Mouse (Mus musculus): Measurements from ENCODE around the gene Mdh1. TPM values are rescaled to one million over a fixed set of nuclear protein-coding genes. Genes with fewer than 3 reads are reported as not detected.

Gene Mdh1
- 1,349 and 1,378 TPM in 2 replicates for polyA plus RNA-seq (2012; rRNA removed)

DNA sequence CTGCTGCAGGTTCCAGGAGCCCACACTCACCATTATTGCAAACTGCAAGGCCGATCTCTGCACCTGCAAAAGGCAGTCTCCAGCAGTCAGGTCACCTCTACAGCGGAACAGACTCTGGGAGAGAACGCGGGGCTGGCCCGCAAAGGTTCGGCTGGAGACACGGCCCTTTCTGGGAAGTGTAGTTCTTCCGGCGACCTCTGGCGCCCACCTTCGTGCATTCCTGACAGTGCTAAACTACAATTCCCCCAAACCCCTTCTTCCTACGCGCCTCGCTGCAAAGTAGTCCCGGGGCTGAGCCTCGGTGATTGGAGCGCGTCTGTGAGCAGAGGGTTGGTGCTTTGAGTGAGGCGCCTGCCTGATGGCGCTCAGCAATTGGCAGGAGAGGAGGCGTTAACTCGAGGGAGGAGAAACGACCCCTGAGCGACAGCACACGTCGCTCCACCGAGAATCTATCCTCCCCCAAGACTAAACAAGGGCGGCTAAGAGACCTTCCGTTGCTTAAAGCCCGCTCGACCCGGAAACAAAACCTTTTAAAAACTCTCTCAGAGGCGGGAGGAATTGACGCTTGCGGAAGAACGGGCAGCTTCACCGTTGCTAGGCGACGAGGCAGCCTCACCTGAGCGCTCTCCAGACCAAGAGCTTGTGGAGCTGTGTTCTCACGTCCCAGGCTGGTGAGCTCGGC is at the start of gene Mdh1, which contains the start of gene Wdpcp:
Mdh1 (minus strand) TSS at position 668 of the 682 bp plus-strand sequence.
Wdpcp (plus strand) TSS at position 536 of the 682 bp plus-strand sequence.
- Histone ChIP-seq H3K27me3 (ENCODE audit: control insufficient read depth, insufficient read depth, low read length) (no peaks in the 10 kb centered on the region), H3K4me1 (ENCODE audit: control insufficient read depth, insufficient read depth, low read length) (peaks cover 1% of the 10 kb centered on the region; the same call in 1 of the 2 replicates), H3K4me3 (replicated peaks; ENCODE audit: insufficient read depth, low read depth, low read length) (peak within 1 kb of the TSS; percentile 88), H3K27ac (ENCODE audit: insufficient read depth, low read length) (peak within 1 kb of the TSS; percentile 82)
- DNase-seq: peak; percentile 97 to 99
- under 1% methylated on average over 42 of the region's 42 CpGs for WGBS
- no peak for TF ChIP-seq CTCF (IDR thresholded peaks at IDR 0.05; ENCODE audit: borderline replicate concordance, insufficient read depth, low read depth, low read length)
- TF ChIP-seq POLR2A (IDR thresholded peaks at IDR 0.05; ENCODE audit: borderline replicate concordance, insufficient read depth, low read length): peak; percentile 90; the same call in 1 of the 2 replicates

DNA sequence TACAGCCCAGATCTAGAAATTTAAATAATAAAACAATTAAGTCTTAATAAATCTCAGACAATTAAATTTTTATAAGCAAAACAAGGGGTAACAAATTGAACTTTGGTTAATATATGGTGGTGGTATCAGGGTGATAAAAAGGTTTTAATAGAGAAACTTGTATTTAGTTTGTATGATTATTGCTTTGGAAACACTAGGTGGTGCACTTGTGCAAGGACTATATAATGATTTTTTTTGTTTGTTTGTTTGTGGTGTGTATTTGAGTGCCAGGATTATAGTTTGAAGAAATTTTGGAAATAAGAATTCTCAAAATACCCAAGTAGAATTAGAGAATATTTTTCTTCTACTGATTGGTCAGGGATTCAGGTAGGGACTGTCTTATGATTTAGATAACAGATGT is 43.7 kb upstream of the Mdh1 start:
- H3K4me1 ChIP-seq (ENCODE audit: control insufficient read depth, insufficient read depth, low read length): no peaks in the 10 kb centered on the region
- no peaks in the 10 kb centered on the region for H3K27me3 ChIP-seq (ENCODE audit: control insufficient read depth, insufficient read depth, low read length)
- H3K27ac ChIP-seq (ENCODE audit: insufficient read depth, low read length): no peak overlapping the region
- DNase-seq: no peak
- no peak for TF ChIP-seq POLR2A (IDR thresholded peaks at IDR 0.05; ENCODE audit: borderline replicate concordance, insufficient read depth, low read length)
- no peak for TF ChIP-seq CTCF (IDR thresholded peaks at IDR 0.05; ENCODE audit: borderline replicate concordance, insufficient read depth, low read depth, low read length)
- H3K4me3 ChIP-seq (replicated peaks; ENCODE audit: insufficient read depth, low read depth, low read length): no peak overlapping the region

GRCm38 (mm10) chr11:21602497-21602896 is 30.3 kb upstream of the Mdh1 start:
- no peak overlapping the region for H3K4me3 ChIP-seq (replicated peaks; ENCODE audit: insufficient read depth, low read depth, low read length)
- H3K27ac ChIP-seq (ENCODE audit: insufficient read depth, low read length): no peak overlapping the region
- 60% methylated on average over 5 of the region's 5 CpGs for WGBS
- TF ChIP-seq POLR2A (IDR thresholded peaks at IDR 0.05; ENCODE audit: borderline replicate concordance, insufficient read depth, low read length) (no peak), CTCF (IDR thresholded peaks at IDR 0.05; ENCODE audit: borderline replicate concordance, insufficient read depth, low read depth, low read length) (no peak)
- no peaks in the 10 kb centered on the region for H3K4me1 ChIP-seq (ENCODE audit: control insufficient read depth, insufficient read depth, low read length)
- no peak for DNase-seq
- no peaks in the 10 kb centered on the region for H3K27me3 ChIP-seq (ENCODE audit: control insufficient read depth, insufficient read depth, low read length)

- WGBS: 52% methylated on average over 1 of the region's 1 CpGs
- no peak overlapping the region for H3K4me3 ChIP-seq (replicated peaks; ENCODE audit: insufficient read depth, low read depth, low read length)
- TF ChIP-seq POLR2A (IDR thresholded peaks at IDR 0.05; ENCODE audit: borderline replicate concordance, insufficient read depth, low read length) (no peak), CTCF (IDR thresholded peaks at IDR 0.05; ENCODE audit: borderline replicate concordance, insufficient read depth, low read depth, low read length) (no peak)
- H3K27me3 ChIP-seq (ENCODE audit: control insufficient read depth, insufficient read depth, low read length): no peaks in the 10 kb centered on the region
- no peaks in the 10 kb centered on the region for H3K4me1 ChIP-seq (ENCODE audit: control insufficient read depth, insufficient read depth, low read length)
- no peak for DNase-seq
- H3K27ac ChIP-seq (ENCODE audit: insufficient read depth, low read length): no peak overlapping the region
Observed at GRCm38 (mm10) chr11:21583286-21583685, 11.1 kb upstream of the Mdh1 start.

- TF ChIP-seq CTCF (IDR thresholded peaks at IDR 0.05; ENCODE audit: borderline replicate concordance, insufficient read depth, low read depth, low read length) (no peak), POLR2A (IDR thresholded peaks at IDR 0.05; ENCODE audit: borderline replicate concordance, insufficient read depth, low read length) (no peak)
- H3K4me1 ChIP-seq (ENCODE audit: control insufficient read depth, insufficient read depth, low read length): no peaks in the 10 kb centered on the region
- no peaks in the 10 kb centered on the region for H3K27me3 ChIP-seq (ENCODE audit: control insufficient read depth, insufficient read depth, low read length)
- DNase-seq: no peak
- WGBS: 61% methylated on average over 7 of the region's 7 CpGs
- no peak overlapping the region for H3K4me3 ChIP-seq (replicated peaks; ENCODE audit: insufficient read depth, low read depth, low read length)
- H3K27ac ChIP-seq (ENCODE audit: insufficient read depth, low read length): no peak overlapping the region
Observed at GRCm38 (mm10) chr11:21581472-21581871, 9.3 kb upstream of the Mdh1 start.

DNA sequence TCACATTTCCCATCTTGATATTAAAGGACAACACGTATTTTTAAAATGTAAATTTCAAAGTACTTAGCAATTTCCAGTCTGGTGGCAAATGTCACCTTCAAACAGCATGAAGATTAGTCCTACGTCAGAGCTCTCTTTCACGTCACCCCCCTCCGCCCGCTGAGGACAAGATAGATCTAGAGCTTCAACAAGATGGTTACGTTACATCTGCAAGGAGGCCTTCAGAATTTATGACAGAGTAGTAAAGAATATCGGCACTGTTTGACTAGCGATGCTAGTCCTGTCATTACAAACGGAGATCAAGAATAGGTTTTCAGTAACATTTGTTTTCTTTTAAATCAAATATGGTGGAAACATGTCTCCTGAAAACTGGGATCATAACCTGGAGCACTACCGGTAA is 1.2 kb downstream of the Mdh1 start:
- no peak for TF ChIP-seq POLR2A (IDR thresholded peaks at IDR 0.05; ENCODE audit: borderline replicate concordance, insufficient read depth, low read length)
- no peak for TF ChIP-seq CTCF (IDR thresholded peaks at IDR 0.05; ENCODE audit: borderline replicate concordance, insufficient read depth, low read depth, low read length)
- peak; percentile 53 to 66 for DNase-seq
- 3% methylated on average over 10 of the region's 10 CpGs for whole genome bisulfite sequencing
- H3K27me3 ChIP-seq (ENCODE audit: control insufficient read depth, insufficient read depth, low read length): no peaks in the 10 kb centered on the region
- H3K27ac ChIP-seq (ENCODE audit: insufficient read depth, low read length): no peak overlapping the region; the same call in 1 of the 2 replicates
- H3K4me1 ChIP-seq (ENCODE audit: control insufficient read depth, insufficient read depth, low read length): peaks cover 6% of the 10 kb centered on the region; the same call in 1 of the 2 replicates
- H3K4me3 ChIP-seq (replicated peaks; ENCODE audit: insufficient read depth, low read depth, low read length): peak overlapping the region; percentile 88

- peak in 1 of 2 experiments; percentile 15 for DNase-seq
- no peaks in the 10 kb centered on the region for H3K27me3 ChIP-seq (ENCODE audit: control insufficient read depth, insufficient read depth, low read length)
- H3K27ac ChIP-seq (ENCODE audit: insufficient read depth, low read length): no peak overlapping the region
- H3K4me3 ChIP-seq (replicated peaks; ENCODE audit: insufficient read depth, low read depth, low read length): peak overlapping the region; percentile 36
- H3K4me1 ChIP-seq (ENCODE audit: control insufficient read depth, insufficient read depth, low read length): peaks cover 9% of the 10 kb centered on the region
- TF ChIP-seq CTCF (IDR thresholded peaks at IDR 0.05; ENCODE audit: borderline replicate concordance, insufficient read depth, low read depth, low read length): no peak
- TF ChIP-seq POLR2A (IDR thresholded peaks at IDR 0.05; ENCODE audit: borderline replicate concordance, insufficient read depth, low read length): no peak
- WGBS: 3% methylated on average over 2 of the region's 2 CpGs
Observed at GRCm38 (mm10) chr11:21570109-21570474, 2.1 kb downstream of the Mdh1 start.

DNA sequence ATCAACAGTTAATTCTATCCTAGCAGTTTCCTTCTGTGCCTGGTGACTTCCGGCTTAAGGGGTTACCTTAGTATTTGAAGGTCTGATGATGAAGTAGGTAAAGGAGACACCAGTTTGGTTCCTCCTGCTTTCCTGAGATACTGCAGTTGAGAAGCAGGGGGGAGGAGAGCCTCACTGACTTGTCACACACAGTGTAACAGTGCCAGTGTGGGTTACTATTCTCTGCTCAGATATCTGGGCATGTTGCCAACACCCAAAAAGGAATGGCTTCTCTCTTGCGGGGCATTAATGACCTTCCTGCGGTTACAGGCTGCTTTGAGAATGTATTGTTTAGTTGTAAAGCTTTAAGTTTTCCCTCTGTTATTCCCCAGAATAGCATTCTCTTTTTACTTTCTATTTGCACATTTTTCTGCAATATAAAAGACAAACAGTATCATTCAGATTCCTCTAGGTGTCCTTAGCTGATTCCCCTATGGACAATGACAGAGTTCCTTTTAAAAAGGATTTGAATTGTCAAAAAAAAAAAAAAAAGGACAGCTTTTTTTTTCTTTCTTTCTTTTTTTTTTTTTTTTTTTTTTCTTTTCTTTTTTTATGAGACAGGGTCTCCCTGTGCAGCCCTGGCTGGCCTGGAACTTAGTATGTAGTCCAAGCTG is 2.6 kb downstream of the Mdh1 start:
- H3K27ac ChIP-seq (ENCODE audit: insufficient read depth, low read length): no peak overlapping the region
- peaks cover 9% of the 10 kb centered on the region for H3K4me1 ChIP-seq (ENCODE audit: control insufficient read depth, insufficient read depth, low read length)
- 6% methylated on average over 3 of the region's 3 CpGs for WGBS
- peak; percentile 54 to 82 for DNase-seq
- H3K27me3 ChIP-seq (ENCODE audit: control insufficient read depth, insufficient read depth, low read length): no peaks in the 10 kb centered on the region
- TF ChIP-seq CTCF (IDR thresholded peaks at IDR 0.05; ENCODE audit: borderline replicate concordance, insufficient read depth, low read depth, low read length) (no peak), POLR2A (IDR thresholded peaks at IDR 0.05; ENCODE audit: borderline replicate concordance, insufficient read depth, low read length) (no peak)
- peak overlapping the region; percentile 38 for H3K4me3 ChIP-seq (replicated peaks; ENCODE audit: insufficient read depth, low read depth, low read length)
